Mouse (Mus musculus) E14TG2a.4 (cell line): ENCODE data around the gene Nudt3.

Source experiments
- CTCF ChIP-seq: conservative IDR thresholded peaks from 2 replicates; pipeline ENCODE4 v1.5.1; 2014; ENCODE audit warnings: low read length
- POU5F1 ChIP-seq: IDR thresholded peaks from 2 replicates; pipeline ENCODE4 v1.6.1; 2014; ENCODE audit warnings: low read length, borderline replicate concordance

DNA sequence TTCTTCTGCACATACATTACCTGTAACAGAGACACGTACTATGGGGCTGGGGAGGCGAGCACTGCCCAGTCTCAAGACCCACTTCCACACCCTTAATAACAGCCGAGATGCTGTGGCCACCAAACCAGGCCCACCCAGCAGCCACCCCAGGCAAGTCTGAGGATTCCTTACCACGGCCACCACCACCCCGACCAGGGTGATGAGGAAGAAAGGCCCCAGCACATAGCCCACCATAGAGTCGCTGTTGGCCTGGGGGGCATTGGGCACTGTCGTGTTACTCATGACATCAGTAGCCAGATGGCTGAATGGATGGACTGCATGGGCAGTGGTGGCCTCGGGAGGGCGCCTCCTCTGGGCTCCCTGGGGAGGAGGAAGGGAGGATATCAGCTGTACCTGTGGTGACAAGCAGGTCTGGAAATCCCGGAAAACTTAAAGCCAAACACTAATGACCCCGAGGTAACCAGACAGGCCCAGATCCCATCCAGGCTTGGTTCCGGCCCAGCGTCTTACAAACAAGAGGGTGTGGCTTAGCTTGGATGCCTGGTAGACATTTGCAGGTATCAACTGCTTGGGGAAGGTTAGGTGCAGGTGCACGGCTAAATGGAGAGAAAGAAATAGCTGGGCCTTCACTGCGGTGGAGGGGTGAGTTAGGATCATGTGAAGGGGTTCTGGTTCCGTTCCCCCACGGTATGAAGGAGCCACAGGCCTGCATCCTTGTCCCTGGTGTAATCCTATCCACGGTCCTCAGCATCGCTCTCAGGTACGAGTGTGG, 58.7 kb downstream of the Nudt3 start:
- no peak for TF ChIP-seq CTCF
- no peak for TF ChIP-seq POU5F1
